In genomic region chr5:114942766-114943130, GRCm38 (mm10) we compare ENCODE assay signal across 9 mouse cellular contexts. TPM values are rescaled to one million over a fixed set of nuclear protein-coding genes. Genes with fewer than 3 reads are reported as not detected.
DNase-seq lines count a peak whose midpoint lies in the region; ATAC-seq and TF ChIP-seq lines count a peak whose summit lies in the region.
"Had no signal": no experiment of that assay in that cellular context is flagged by ENCODE, and none has a peak within 500 bp of the region (broad histone marks: within the 10 kb centered on the region; RNA-seq: fewer than 3 reads in every experiment).

No protein-coding gene starts in this region.

- TF ChIP-seq CTCF in heart, adult 2 months (IDR thresholded peaks at IDR 0.05), result no peak
- no peak for TF ChIP-seq CTCF in thymus, adult 2 months (IDR thresholded peaks at IDR 0.05; ENCODE audit: borderline replicate concordance, control insufficient read depth, extremely low read depth, insufficient read depth, low read length, poor library complexity)

- DNase-seq in heart, adult 2 months, result no peak
- no peak for DNase-seq in heart, adult 9 months (ENCODE audit: low spot score in 2 of 2)
- no peak for DNase-seq in thymus, adult 2 months
- DNase-seq in thymus, postnatal 10 days (ENCODE audit: low spot score in 2 of 2), result no peak
- DNase-seq in left cerebral cortex, adult 9 months (ENCODE audit: low spot score in 2 of 2), result no peak
- no peak for DNase-seq in natural killer cell, adult 2 months (ENCODE audit: low spot score in 2 of 2)
- no peak for DNase-seq in left cerebral cortex, adult 11 months (ENCODE audit: low spot score)

- no peak overlapping the region; the same call in 1 of the 2 replicates for H3K27ac ChIP-seq in heart, adult 2 months
- peak overlapping the region; percentile 71; the same call in 1 of the 2 replicates for H3K27ac ChIP-seq in thymus, adult 2 months (ENCODE audit: control insufficient read depth, insufficient read depth, low read length)
- peak overlapping the region; percentile 84 for H3K27ac ChIP-seq in liver, embryonic 12.5 days

- WGBS in heart, adult 2 months, result 52% methylated on average over 4 of the region's 4 CpGs
- 64% methylated on average over 4 of the region's 4 CpGs for WGBS in thymus, adult 2 months
- 41% methylated on average over 4 of the region's 4 CpGs for WGBS in liver, embryonic 12.5 days (ENCODE audit: insufficient replicate concordance)

- peaks cover 2% of the 10 kb centered on the region; the same call in 1 of the 2 replicates for H3K36me3 ChIP-seq in heart, adult 2 months (ENCODE audit: control insufficient read depth, insufficient read depth, low read length)
- peaks cover 20% of the 10 kb centered on the region for H3K36me3 ChIP-seq in thymus, adult 2 months (ENCODE audit: control insufficient read depth, insufficient read depth, low read length)
- peaks cover 30% of the 10 kb centered on the region for H3K36me3 ChIP-seq in liver, embryonic 12.5 days

- peak overlapping the region; percentile 78 for H3K4me2 ChIP-seq in liver, embryonic 12.5 days

- peak overlapping the region; percentile 94 for H3K4me3 ChIP-seq in heart, adult 2 months
- H3K4me3 ChIP-seq in thymus, adult 2 months (ENCODE audit: control insufficient read depth, insufficient read depth, low read length), result peak overlapping the region; percentile 91
- H3K4me3 ChIP-seq in liver, embryonic 12.5 days, result peak overlapping the region; percentile 81

- H3K9ac ChIP-seq in heart, adult 2 months (ENCODE audit: low read depth, low read length), result no peak overlapping the region
- H3K9ac ChIP-seq in liver, embryonic 12.5 days, result peak overlapping the region; percentile 88

- no peak for TF ChIP-seq POLR2A in heart, adult 2 months (IDR thresholded peaks at IDR 0.05; ENCODE audit: insufficient read depth, low read depth, low read length)
- no peak for TF ChIP-seq POLR2A in thymus, adult 2 months (IDR thresholded peaks at IDR 0.05; ENCODE audit: control insufficient read depth, extremely low read depth, insufficient read depth, low read length, poor library complexity)

- H3K9me3 ChIP-seq in liver, embryonic 12.5 days (replicated peaks), result no peaks in the 10 kb centered on the region

- ATAC-seq in liver, embryonic 12.5 days, result no peak

- no peaks in the 10 kb centered on the region for H3K27me3 ChIP-seq in heart, adult 2 months (ENCODE audit: control insufficient read depth, insufficient read depth, low read length)
- H3K27me3 ChIP-seq in thymus, adult 2 months (ENCODE audit: control insufficient read depth, insufficient read depth, low read length), result no peaks in the 10 kb centered on the region
- no peaks in the 10 kb centered on the region for H3K27me3 ChIP-seq in liver, embryonic 12.5 days (replicated peaks)

- no peaks in the 10 kb centered on the region for H3K79me2 ChIP-seq in heart, adult 2 months (replicated peaks; ENCODE audit: control insufficient read depth, insufficient read depth, low read length)

- no peak for TF ChIP-seq EP300 in heart, adult 2 months (IDR thresholded peaks at IDR 0.05; ENCODE audit: insufficient read depth, low read depth, low read length)

- intact Hi-C loops in heart, adult 2 months (cut with DNase I), result no loop called here

- H3K4me1 ChIP-seq in heart, adult 2 months (ENCODE audit: control insufficient read depth, insufficient read depth, low read length), result no peaks in the 10 kb centered on the region; the same call in 1 of the 2 replicates
- 0 out of 2 replicates have a peak, but pooled peaks cover 2% of the 10 kb centered on the region for H3K4me1 ChIP-seq in thymus, adult 2 months (replicated peaks; ENCODE audit: control insufficient read depth, insufficient read depth, low read length)
- peaks cover 13% of the 10 kb centered on the region for H3K4me1 ChIP-seq in liver, embryonic 12.5 days

RNA-seq across cellular contexts. Expression of gene 2210016L21Rik, which starts 0.8 kb away (rescaled TPM):
- total RNA-seq in heart, adult 2 months (2021), result 10 to 100 TPM; 25.3 to 31.7 TPM
- polyA plus RNA-seq in heart, adult 2 months (2012; rRNA removed), result 10.2 and 12.5 TPM in 2 replicates
- polyA plus RNA-seq in thymus, adult 2 months (2012; rRNA removed), result 25.6 and 29.9 TPM in 2 replicates
- 22.1 and 25.2 TPM in 2 replicates for polyA plus RNA-seq in liver, embryonic 12.5 days (2016; fragmentation: Nextera tagmentation; extraction: Ambion mirVana)

RNA-seq across cellular contexts. Expression of gene Oasl1, which starts 19.7 kb away (rescaled TPM):
- 1 to 10 TPM in 1 of 2 experiments, under 1 TPM in 1; 0.91 to 1.0 TPM for total RNA-seq in heart, adult 2 months (2021)
- polyA plus RNA-seq in heart, adult 2 months (2012; rRNA removed), result 1.5 and 2.0 TPM in 2 replicates
- polyA plus RNA-seq in thymus, adult 2 months (2012; rRNA removed), result 20.1 and 20.7 TPM in 2 replicates
- 0.29 and 0.30 TPM in 2 replicates for polyA plus RNA-seq in liver, embryonic 12.5 days (2016; fragmentation: Nextera tagmentation; extraction: Ambion mirVana)

RNA-seq across cellular contexts. Expression of gene Hnf1a, which starts 28.1 kb away (rescaled TPM):
- not detected for total RNA-seq in heart, adult 2 months (2021)
- not detected in 2 replicates for polyA plus RNA-seq in heart, adult 2 months (2012; rRNA removed)
- polyA plus RNA-seq in thymus, adult 2 months (2012; rRNA removed), result 4.0 and 4.1 TPM in 2 replicates
- 3.8 and 3.9 TPM in 2 replicates for polyA plus RNA-seq in liver, embryonic 12.5 days (2016; fragmentation: Nextera tagmentation; extraction: Ambion mirVana)
- total RNA-seq: common myeloid progenitor, adult 5-6 weeks had no signal

RNA-seq across cellular contexts. Expression of gene Oasl2, which starts 46.0 kb away (rescaled TPM):
- 1 to 10 TPM; 5.8 to 7.3 TPM for total RNA-seq in heart, adult 2 months (2021)
- 11.7 and 14.2 TPM in 2 replicates for polyA plus RNA-seq in heart, adult 2 months (2012; rRNA removed)
- polyA plus RNA-seq in thymus, adult 2 months (2012; rRNA removed), result 22.0 and 31.7 TPM in 2 replicates
- 3.5 and 3.9 TPM in 2 replicates for polyA plus RNA-seq in liver, embryonic 12.5 days (2016; fragmentation: Nextera tagmentation; extraction: Ambion mirVana)
